Comparison of ENCODE assay signal across 8 mouse cellular contexts in the genomic region with DNA sequence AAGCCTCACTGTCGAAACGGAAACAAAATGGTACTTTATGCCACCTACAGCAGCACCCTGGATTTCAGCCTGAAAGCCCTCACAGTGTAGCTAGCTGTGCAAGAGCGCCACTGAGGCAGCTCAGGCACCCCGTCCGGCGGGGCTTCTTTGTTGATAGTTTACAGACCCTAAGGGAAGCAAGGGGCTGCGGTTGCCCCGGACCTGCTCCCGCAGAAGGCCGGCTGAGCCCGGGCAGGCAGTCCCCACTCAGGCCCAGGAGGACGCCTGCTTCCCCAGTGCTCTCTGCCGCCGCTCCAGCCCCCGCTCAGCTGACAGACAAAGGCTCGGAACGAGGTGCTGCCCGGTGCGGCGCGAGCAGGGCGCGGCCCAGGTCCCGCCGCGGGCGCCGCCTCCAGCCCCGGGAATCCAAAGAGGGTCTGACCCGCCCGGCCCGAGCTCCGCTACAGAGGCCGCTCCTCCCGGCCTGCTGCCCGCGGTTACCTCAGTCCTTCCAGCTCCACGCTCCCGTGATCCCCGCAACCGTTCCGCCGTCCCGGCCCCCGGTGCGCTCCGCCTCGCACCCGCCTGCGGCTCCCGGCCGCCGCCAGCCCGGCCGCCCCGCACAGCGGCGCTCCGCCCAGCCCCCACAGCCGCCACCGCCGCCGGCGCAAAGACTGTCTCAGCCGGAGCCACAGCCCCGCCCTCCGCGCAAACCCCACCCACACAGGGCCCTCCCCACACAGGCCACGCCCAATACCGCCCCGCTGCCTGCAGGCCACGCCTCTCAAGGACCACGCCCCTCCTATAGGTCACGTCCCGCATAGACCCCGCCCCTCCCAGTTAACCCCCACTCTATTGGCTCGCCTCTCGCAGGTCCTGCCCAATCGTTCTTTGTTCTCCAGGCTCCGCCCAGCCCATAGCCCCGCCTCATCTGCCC. TPM values are rescaled to one million over a fixed set of nuclear protein-coding genes. Genes with fewer than 3 reads are reported as not detected.
DNase-seq lines count a peak whose midpoint lies in the region; ATAC-seq lines count a peak whose summit lies in the region.

A gene (minus strand): TSS at position 654 of the 916 bp plus-strand sequence.

- ATAC-seq in hematopoietic stem cell, adult 5-6 weeks (replicated peaks in 1 of 2; ENCODE audit: insufficient read depth in 1 of 2, low FRiP score in 2 of 2, low TSS enrichment in 1 of 2, low read depth in 1 of 2, poor library complexity in 2 of 2, severe bottlenecking in 2 of 2): peak; percentile 93 to 97
- ATAC-seq in lung, embryonic 16.5 days (ENCODE audit: low read depth): peak; percentile 98

- H3K36me3 ChIP-seq in lung, embryonic 16.5 days (ENCODE audit: control insufficient read depth, insufficient read depth, low read length): peaks cover 8% of the 10 kb centered on the region; the same call in 1 of the 2 replicates

- H3K9me3 ChIP-seq in lung, embryonic 16.5 days (ENCODE audit: control insufficient read depth, low read length): no peaks in the 10 kb centered on the region

- no peaks in the 10 kb centered on the region for H3K27me3 ChIP-seq in lung, embryonic 16.5 days (ENCODE audit: control insufficient read depth, insufficient read depth, low read depth, low read length)

- DNase-seq in MEL-GATA-1-ER (ENCODE audit: extremely low read depth, low read depth): peak; percentile 86
- peak; percentile 100 for DNase-seq in cerebellum, adult 8-10 months
- peak; percentile 97 for DNase-seq in forelimb bud, embryonic 11.5 days (ENCODE audit: low read depth, low spot score)
- DNase-seq in layer of hippocampus, adult 9-10 months (ENCODE audit: low spot score): peak; percentile 93
- DNase-seq in ovary, postnatal 10 days (ENCODE audit: low spot score): peak; percentile 94
- peak; percentile 99 to 100 for DNase-seq in thymus, postnatal 10 days (ENCODE audit: low spot score in 2 of 2)

- peak within 1 kb of the TSS; percentile 99 for H3K9ac ChIP-seq in lung, embryonic 16.5 days (ENCODE audit: low read length)

- H3K4me1 ChIP-seq in lung, embryonic 16.5 days (replicated peaks; ENCODE audit: control insufficient read depth, insufficient read depth, low read length): peaks cover 29% of the 10 kb centered on the region

- peak within 1 kb of the TSS; percentile 96 for H3K27ac ChIP-seq in lung, embryonic 16.5 days (ENCODE audit: low read length)

- H3K4me3 ChIP-seq in lung, embryonic 16.5 days (ENCODE audit: low read length): peak within 1 kb of the TSS; percentile 98

- peak within 1 kb of the TSS; percentile 83 for H3K4me2 ChIP-seq in lung, embryonic 16.5 days (ENCODE audit: low read depth, low read length)

- WGBS in lung, embryonic 16.5 days: under 1% methylated on average over 66 of the region's 81 CpGs

RNA-seq across cellular contexts. Expression of the gene that starts here (rescaled TPM):
- 11.8 and 13.4 TPM in 2 replicates for total RNA-seq in hematopoietic stem cell, adult 5-6 weeks (2017)
- 17.1 and 17.4 TPM in 2 replicates for polyA plus RNA-seq in lung, embryonic 16.5 days (2015; fragmentation: Nextera tagmentation; extraction: Ambion mirVana)

Comparison
In these comparisons a context has a peak if more than half of its experiments do, and no peak if none do; other contexts are left out.
1. Peak in every context shown above with its lines: DNase-seq, ATAC-seq, H3K4me3 ChIP-seq and H3K27ac ChIP-seq.